ENCODE assay signal across 10 mouse cellular contexts in the genomic region with DNA sequence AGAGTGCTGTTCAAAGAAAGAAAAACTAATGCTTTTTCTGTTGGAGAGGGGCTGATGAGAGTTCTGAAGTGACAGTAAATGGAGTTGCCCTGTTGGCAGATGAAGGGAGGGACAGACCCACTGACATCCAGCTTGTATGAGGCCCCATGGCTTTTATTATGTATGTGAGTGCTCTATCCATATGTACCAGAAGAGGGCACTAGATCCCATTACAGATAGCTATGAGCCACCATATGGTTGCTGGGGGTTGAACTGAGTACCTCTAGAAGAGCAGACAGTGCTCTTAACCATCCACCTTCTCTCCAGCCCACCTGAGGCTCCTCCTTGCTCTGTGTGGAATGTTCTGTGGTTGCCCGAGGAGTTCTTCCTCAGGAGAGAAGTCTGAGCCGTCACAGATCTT. TPM values are rescaled to one million over a fixed set of nuclear protein-coding genes. Genes with fewer than 3 reads are reported as not detected.
DNase-seq lines count a peak whose midpoint lies in the region; ATAC-seq and TF ChIP-seq lines count a peak whose summit lies in the region.
"Had no signal": no experiment of that assay in that cellular context is flagged by ENCODE, and none has a peak within 500 bp of the region (broad histone marks: within the 10 kb centered on the region; RNA-seq: fewer than 3 reads in every experiment).

No protein-coding gene starts in this region.

- H3K9me3 ChIP-seq in ES-Bruce4 (replicated peaks; ENCODE audit: control insufficient read depth, insufficient read depth, low read length, poor library complexity, severe bottlenecking) = no peaks in the 10 kb centered on the region
- H3K9me3 ChIP-seq in liver, postnatal 0 days (ENCODE audit: low read length) = no peaks in the 10 kb centered on the region
- H3K9me3 ChIP-seq: midbrain, embryonic 12.5 days had no signal

- no peak overlapping the region for H3K4me2 ChIP-seq in liver, postnatal 0 days (ENCODE audit: low read depth, low read length)
- H3K4me2 ChIP-seq: midbrain, embryonic 12.5 days had no signal

- no peak for TF ChIP-seq EP300 in ES-Bruce4 (IDR thresholded peaks at IDR 0.05; ENCODE audit: insufficient read depth, low read depth, low read length)
- no peak for TF ChIP-seq EP300 in liver, postnatal 0 days (IDR thresholded peaks at IDR 0.05; ENCODE audit: low read depth)

- 86% methylated on average over 2 of the region's 2 CpGs for WGBS in liver, postnatal 0 days (ENCODE audit: insufficient replicate concordance)

- H3K36me3 ChIP-seq in ES-Bruce4 (ENCODE audit: control insufficient read depth, insufficient read depth, low read length, poor library complexity, severe bottlenecking) = peaks cover 16% of the 10 kb centered on the region
- peaks cover 23% of the 10 kb centered on the region for H3K36me3 ChIP-seq in liver, postnatal 0 days (replicated peaks; ENCODE audit: insufficient read depth, low read length)

- peak; percentile 50 for ATAC-seq in liver, postnatal 0 days

- TF ChIP-seq CTCF in layer of hippocampus, adult 2 months (conservative IDR thresholded peaks at IDR 0.05) = peak; percentile 79
- TF ChIP-seq CTCF in ES-Bruce4 (IDR thresholded peaks at IDR 0.05; ENCODE audit: low read depth, low read length) = peak; percentile 27
- TF ChIP-seq CTCF in liver, postnatal 0 days (IDR thresholded peaks at IDR 0.05; ENCODE audit: low read depth) = peak; percentile 75

- no peaks in the 10 kb centered on the region for H3K27me3 ChIP-seq in ES-Bruce4 (ENCODE audit: control insufficient read depth, insufficient read depth, low read length, poor library complexity, severe bottlenecking)
- no peaks in the 10 kb centered on the region for H3K27me3 ChIP-seq in liver, postnatal 0 days (ENCODE audit: insufficient read depth, low read length)
- H3K27me3 ChIP-seq: midbrain, embryonic 12.5 days had no signal

- no peak overlapping the region for H3K9ac ChIP-seq in ES-Bruce4 (ENCODE audit: low read depth, poor library complexity, severe bottlenecking)
- H3K9ac ChIP-seq in liver, postnatal 0 days (replicated peaks) = no peak overlapping the region
- H3K9ac ChIP-seq: midbrain, embryonic 12.5 days had no signal

- peak in 1 of 2 experiments; percentile 46 for DNase-seq in layer of hippocampus, adult 2 months (ENCODE audit: low spot score in 2 of 2)
- DNase-seq in layer of hippocampus, postnatal 25 days (ENCODE audit: extremely low spot score in 1 of 2, low spot score in 1 of 2) = no peak
- peak; percentile 40 for DNase-seq in c-Kit-positive CD71-negative TER-119-negative erythroid progenitor cells, embryonic 14.5 days (ENCODE audit: low read depth)
- DNase-seq in liver, postnatal 0 days = no peak
- no peak for DNase-seq in adrenal gland, postnatal 25 days
- DNase-seq in frontal cortex, postnatal 14 days (ENCODE audit: low spot score in 2 of 2) = no peak
- no peak for DNase-seq in right cerebral cortex, postnatal 36 days (ENCODE audit: low spot score in 2 of 2)

- no peak overlapping the region for H3K27ac ChIP-seq in layer of hippocampus, adult 2 months
- no peak overlapping the region for H3K27ac ChIP-seq in ES-Bruce4 (ENCODE audit: insufficient read depth, low read length)
- H3K27ac ChIP-seq in liver, postnatal 0 days (ENCODE audit: low read depth) = no peak overlapping the region
- H3K27ac ChIP-seq: midbrain, embryonic 12.5 days had no signal

- H3K4me3 ChIP-seq in layer of hippocampus, adult 2 months = no peak overlapping the region
- no peak overlapping the region for H3K4me3 ChIP-seq in ES-Bruce4 (ENCODE audit: low read depth, low read length)
- no peak overlapping the region for H3K4me3 ChIP-seq in liver, postnatal 0 days (ENCODE audit: low read depth, low read length)
- H3K4me3 ChIP-seq: erythroblast, embryonic 14.5 days; midbrain, embryonic 12.5 days had no signal

- H3K4me1 ChIP-seq in ES-Bruce4 (ENCODE audit: control insufficient read depth, insufficient read depth, low read length) = no peaks in the 10 kb centered on the region
- H3K4me1 ChIP-seq in liver, postnatal 0 days (ENCODE audit: insufficient read depth) = no peaks in the 10 kb centered on the region
- H3K4me1 ChIP-seq: midbrain, embryonic 12.5 days had no signal

- TF ChIP-seq POLR2A in ES-Bruce4 (IDR thresholded peaks at IDR 0.05; ENCODE audit: insufficient read depth, low read length) = no peak

RNA-seq across cellular contexts. Expression of a gene that starts 6.3 kb away (rescaled TPM):
- total RNA-seq in layer of hippocampus, adult 2 months (2021) = 1 to 10 TPM; 5.1 to 5.4 TPM
- total RNA-seq in layer of hippocampus, postnatal 25 days (2021) = 1 to 10 TPM; 4.3 to 4.6 TPM
- 4.8 and 6.5 TPM in 2 replicates for polyA plus RNA-seq in ES-Bruce4 (2011; ENCODE audit: insufficient read depth, insufficient read length, low read depth, missing spikeins)
- 3.5 and 4.0 TPM in 2 replicates for polyA plus RNA-seq in liver, postnatal 0 days (2015; fragmentation: Nextera tagmentation; extraction: Ambion mirVana)
- 2.5 and 3.6 TPM in 2 replicates for total RNA-seq in adrenal gland, postnatal 25 days (2021)
- polyA plus RNA-seq: erythroblast, embryonic 14.5 days had no signal

RNA-seq across cellular contexts. Expression of a gene that starts 6.7 kb away (rescaled TPM):
- total RNA-seq in layer of hippocampus, adult 2 months (2021) = 10 to 100 TPM; 86.5 to 97.6 TPM
- 100 to 1,000 TPM in 1 of 2 experiments, 10 to 100 TPM in 1; 99.6 to 114 TPM for total RNA-seq in layer of hippocampus, postnatal 25 days (2021)
- polyA plus RNA-seq in ES-Bruce4 (2011; ENCODE audit: insufficient read depth, insufficient read length, low read depth, missing spikeins) = 20.1 and 20.5 TPM in 2 replicates
- polyA plus RNA-seq in liver, postnatal 0 days (2015; fragmentation: Nextera tagmentation; extraction: Ambion mirVana) = 56.7 and 70.2 TPM in 2 replicates
- total RNA-seq in adrenal gland, postnatal 25 days (2021) = 102 and 123 TPM in 2 replicates

Comparison
In these comparisons a context has a peak if more than half of its experiments do, and no peak if none do; other contexts are left out.
1. CTCF ChIP-seq: peak in every context shown above with its lines; median percentile 79 in layer of hippocampus, adult 2 months; 75 in liver, postnatal 0 days; 27 in ES-Bruce4.